Mouse (Mus musculus): ENCODE results near the gene Ptpn3. TPM values are rescaled to one million over a fixed set of nuclear protein-coding genes. Genes with fewer than 3 reads are reported as not detected.

Gene Ptpn3
- total and polyA plus RNA-seq, 3 experiments: 4.7 to 8.4 TPM; not detected in 1

DNA sequence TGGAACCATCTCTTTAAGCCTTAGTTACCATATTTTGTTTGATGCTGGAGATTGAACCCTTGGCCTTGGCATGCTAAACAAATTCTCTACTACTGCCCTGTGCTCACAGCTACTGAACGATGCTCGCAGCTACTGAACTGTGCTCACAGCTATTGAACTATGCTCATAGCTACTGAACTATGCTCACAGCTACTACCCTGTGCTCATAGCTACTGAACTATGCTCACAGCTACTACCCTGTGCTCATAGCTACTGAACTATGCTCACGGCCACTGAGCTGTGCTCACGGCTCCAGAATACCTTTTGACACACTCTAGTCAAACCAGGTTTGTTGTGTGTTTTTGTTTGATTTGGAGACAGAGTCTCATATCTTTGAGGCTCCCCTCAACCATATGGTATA is 10.1 kb upstream of the Ptpn3 start:
- no peaks in the 10 kb centered on the region for H3K9me3 ChIP-seq (replicated peaks; ENCODE audit: insufficient read depth, low read length)
- peaks cover 0 to 18% of the 10 kb centered on the region in 2 experiments; a peak in 2 of 4 replicates for H3K36me3 ChIP-seq (ENCODE audit: control insufficient read depth in 1 of 2, insufficient read depth in 2 of 2, low read length in 2 of 2)
- H3K4me1 ChIP-seq (ENCODE audit: control insufficient read depth in 1 of 2, insufficient read depth in 2 of 2, low read length in 2 of 2): peaks cover 3 to 20% of the 10 kb centered on the region in 2 experiments

DNA sequence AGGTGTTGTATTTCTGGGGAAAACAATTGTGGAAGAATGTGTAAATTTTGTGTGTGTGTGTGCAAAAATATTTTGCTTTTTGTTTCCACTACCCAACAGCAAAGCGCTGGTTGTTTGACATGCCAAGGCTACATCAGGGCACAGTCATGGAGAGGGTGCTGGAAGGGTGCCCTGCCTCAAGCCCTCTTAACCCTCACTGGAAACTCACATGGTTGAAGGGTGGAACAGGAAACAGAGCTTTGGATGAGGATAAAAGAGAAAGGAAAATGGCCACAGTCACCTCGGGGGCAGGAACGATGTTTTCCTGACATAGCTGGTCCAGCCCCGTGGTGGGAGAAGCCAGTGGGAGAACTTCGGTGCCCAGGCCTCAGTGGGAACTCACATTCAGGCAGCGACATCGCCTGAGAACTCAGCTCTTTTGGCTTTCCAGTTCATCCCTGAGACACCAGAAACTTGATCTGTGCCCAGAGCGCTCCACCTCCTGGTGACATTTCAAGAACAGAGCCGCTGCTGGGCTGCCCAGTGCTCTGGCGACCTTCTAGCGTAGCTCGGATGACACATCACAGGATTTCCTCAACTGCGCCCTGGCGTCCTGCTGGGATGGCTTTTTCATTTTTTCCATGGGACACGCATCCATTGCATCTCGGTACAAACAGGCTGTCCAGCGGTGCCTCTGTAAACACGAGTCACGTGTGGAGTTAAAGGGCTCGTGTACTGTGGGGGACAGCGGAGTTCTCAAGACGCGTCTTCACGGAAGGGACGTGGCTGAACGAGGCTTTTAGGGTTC is 6.8 kb upstream of the Ptpn3 start:
- H3K9me3 ChIP-seq (replicated peaks; ENCODE audit: insufficient read depth, low read length): no peaks in the 10 kb centered on the region
- H3K27ac ChIP-seq (ENCODE audit: control insufficient read depth, low read depth, low read length): no peak overlapping the region
- no peaks in the 10 kb centered on the region for H3K79me2 ChIP-seq (ENCODE audit: control insufficient read depth, insufficient read depth, low read length, poor library complexity)
- H3K4me1 ChIP-seq (ENCODE audit: control insufficient read depth in 1 of 2, insufficient read depth in 2 of 2, low read length in 2 of 2): peaks cover 9 to 31% of the 10 kb centered on the region in 2 experiments
- H3K36me3 ChIP-seq (ENCODE audit: control insufficient read depth in 1 of 2, insufficient read depth in 2 of 2, low read length in 2 of 2): peaks cover 0 to 25% of the 10 kb centered on the region in 2 experiments; a peak in 2 of 4 replicates
- TF ChIP-seq HCFC1 (IDR thresholded peaks at IDR 0.05; ENCODE audit: low read depth, low read length) (no peak), BHLHE40 (IDR thresholded peaks at IDR 0.05; ENCODE audit: borderline replicate concordance, low read depth, low read length) (no peak), USF2 (IDR thresholded peaks at IDR 0.05; ENCODE audit: borderline replicate concordance in 1 of 2, insufficient read depth in 1 of 2, low read depth in 1 of 2, low read length in 2 of 2) (no peak), NRF1 (IDR thresholded peaks at IDR 0.05; ENCODE audit: insufficient read depth, low read depth, low read length, poor library complexity, severe bottlenecking) (no peak), USF1 (IDR thresholded peaks at IDR 0.05; ENCODE audit: low read depth, low read length) (no peak), SIN3A (IDR thresholded peaks at IDR 0.05; ENCODE audit: low read length) (no peak), MAZ (IDR thresholded peaks at IDR 0.05; ENCODE audit: low read depth, low read length) (no peak), ZNF384 (IDR thresholded peaks at IDR 0.05; ENCODE audit: low read depth, low read length) (no peak), TCF12 (IDR thresholded peaks at IDR 0.05; ENCODE audit: low read depth, low read length) (no peak), NELFE (IDR thresholded peaks at IDR 0.05; ENCODE audit: low read depth, low read length) (no peak), MYB (IDR thresholded peaks at IDR 0.05; ENCODE audit: low read depth, low read length) (no peak), TAL1 (IDR thresholded peaks at IDR 0.05; ENCODE audit: low read length) (no peak), CHD1 (IDR thresholded peaks at IDR 0.05; ENCODE audit: low read depth, low read length) (no peak), CTCF (IDR thresholded peaks at IDR 0.05 in 2 of 3, conservative IDR thresholded peaks at IDR 0.05 in 1 of 3; ENCODE audit: control insufficient read depth in 1 of 3, insufficient read depth in 1 of 3, low read depth in 2 of 3, low read length in 3 of 3, poor library complexity in 1 of 3, severe bottlenecking in 1 of 3) (no peak), POLR2A (IDR thresholded peaks at IDR 0.05; ENCODE audit: control insufficient read depth in 1 of 2, insufficient read depth in 1 of 2, low read depth in 1 of 2, low read length in 2 of 2, poor library complexity in 1 of 2) (no peak), ZC3H11A (IDR thresholded peaks at IDR 0.05; ENCODE audit: low read depth, low read length) (no peak)
- no peaks in the 10 kb centered on the region for H3K27me3 ChIP-seq (ENCODE audit: control insufficient read depth in 1 of 2, insufficient read depth in 2 of 2, low read length in 2 of 2)
- H3K4me3 ChIP-seq (ENCODE audit: control insufficient read depth in 1 of 2, insufficient read depth in 1 of 2, low read depth in 2 of 2, low read length in 2 of 2): no peak overlapping the region
- H3K9ac ChIP-seq (ENCODE audit: control insufficient read depth, low read depth, low read length, poor library complexity, severe bottlenecking): no peak overlapping the region
- no peak for DNase-seq (ENCODE audit: low read depth, low spot score)

More for the DNA sequence above, 10.1 kb upstream of the Ptpn3 start:
- Histone ChIP-seq H3K9ac (ENCODE audit: control insufficient read depth, low read depth, low read length, poor library complexity, severe bottlenecking) (no peak overlapping the region), H3K27ac (ENCODE audit: control insufficient read depth, low read depth, low read length) (no peak overlapping the region), H3K27me3 (ENCODE audit: control insufficient read depth in 1 of 2, insufficient read depth in 2 of 2, low read length in 2 of 2) (no peaks in the 10 kb centered on the region), H3K4me3 (ENCODE audit: control insufficient read depth in 1 of 2, insufficient read depth in 1 of 2, low read depth in 2 of 2, low read length in 2 of 2) (no peak overlapping the region), H3K79me2 (ENCODE audit: control insufficient read depth, insufficient read depth, low read length, poor library complexity) (no peaks in the 10 kb centered on the region)
- DNase-seq (ENCODE audit: low read depth, low spot score): no peak
- TF ChIP-seq POLR2A (IDR thresholded peaks at IDR 0.05; ENCODE audit: control insufficient read depth in 1 of 2, insufficient read depth in 1 of 2, low read depth in 1 of 2, low read length in 2 of 2, poor library complexity in 1 of 2) (no peak), ZNF384 (IDR thresholded peaks at IDR 0.05; ENCODE audit: low read depth, low read length) (no peak), UBTF (IDR thresholded peaks at IDR 0.05; ENCODE audit: borderline replicate concordance, insufficient read depth, low read depth, low read length) (no peak), MAFK (IDR thresholded peaks at IDR 0.05; ENCODE audit: borderline replicate concordance, low read depth, low read length) (no peak), RAD21 (IDR thresholded peaks at IDR 0.05; ENCODE audit: low read depth, low read length) (no peak)
